Mouse (Mus musculus) testis, postnatal 10 days (tissue): ENCODE results near the gene Nipal4.

Source experiments
- DNase-seq: peaks from one replicate; pipeline ENCODE4 v3.0.0; 2021; ENCODE audit warnings: low spot score

Gene Nipal4

DNA sequence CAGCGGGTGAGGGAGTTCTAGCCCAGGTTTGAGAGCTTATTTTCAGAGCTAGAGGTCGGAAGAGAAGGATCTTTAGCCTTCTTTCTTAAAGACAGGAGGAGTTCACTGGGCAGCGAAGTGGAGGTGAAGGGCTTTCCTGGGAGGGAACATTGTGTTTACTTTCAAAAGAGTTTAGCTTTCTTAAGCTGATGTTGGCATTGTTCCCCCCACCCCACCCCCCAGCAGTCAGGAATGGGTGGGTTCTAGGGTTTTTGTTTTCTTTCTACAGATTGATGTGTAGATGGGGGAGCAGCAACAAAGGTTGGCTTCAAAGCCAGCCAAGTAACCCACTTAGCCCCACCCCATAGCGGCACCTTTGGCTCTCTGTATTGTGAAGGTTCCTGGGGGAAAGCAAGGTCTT is 51.3 kb downstream of the Nipal4 start:
- DNase-seq = no peak

DNA sequence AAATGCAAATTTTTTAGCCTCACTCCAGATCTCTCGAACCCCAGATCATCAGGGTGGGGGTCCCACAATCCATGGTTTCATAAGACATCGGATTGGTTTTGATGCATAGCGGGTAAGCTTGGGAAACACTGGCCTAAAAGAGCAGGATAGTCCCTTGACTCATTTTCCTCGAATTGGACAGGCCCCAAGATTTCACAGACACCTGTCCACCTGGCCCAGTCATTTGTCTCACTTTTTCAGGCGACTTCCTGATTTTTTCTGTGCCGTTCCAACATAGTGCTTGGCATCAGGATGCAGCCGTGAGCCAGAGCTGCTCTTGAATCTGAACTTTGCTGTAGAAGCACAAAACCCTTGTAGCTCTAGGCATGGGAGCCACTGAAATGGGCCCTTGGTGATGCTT is 52.1 kb downstream of the Nipal4 start:
- no peak for DNase-seq

DNA sequence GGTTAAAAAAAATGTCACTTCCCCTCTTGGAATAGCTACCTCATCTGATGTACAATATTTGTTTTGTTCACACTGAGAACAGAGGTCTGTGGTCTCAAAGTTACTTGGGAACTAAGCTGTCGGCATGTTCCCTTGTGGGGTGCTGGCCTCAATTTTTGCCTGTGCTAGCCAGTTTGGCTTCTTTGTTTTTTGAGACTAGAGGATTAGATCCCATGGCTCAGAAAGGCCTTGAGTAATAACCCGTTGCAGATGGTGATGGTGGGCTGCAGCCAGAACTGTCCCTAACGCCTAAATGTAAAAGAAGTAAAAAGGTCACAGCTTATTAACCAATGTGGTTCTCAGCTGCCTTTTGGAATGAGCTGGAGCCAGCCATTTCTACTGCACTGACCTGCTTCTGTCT is 53.1 kb downstream of the Nipal4 start:
- DNase-seq = no peak

DNA sequence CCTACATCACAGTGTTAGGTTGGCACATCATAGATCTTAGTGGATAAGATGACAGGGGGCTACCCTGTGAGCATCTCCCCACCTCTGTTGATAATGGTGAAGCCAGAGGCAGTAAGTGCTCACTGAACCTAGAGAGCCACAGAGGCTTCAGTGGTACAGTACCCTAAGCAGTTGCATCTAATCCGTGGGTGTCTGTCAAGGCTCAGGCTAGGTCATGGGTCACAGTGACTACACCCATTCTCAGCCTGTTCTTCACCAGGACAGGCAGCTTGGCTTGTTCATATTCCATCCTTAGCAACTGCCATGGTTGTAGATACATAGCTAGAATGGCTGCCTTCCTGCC is 55.4 kb downstream of the Nipal4 start:
- DNase-seq = no peak

DNA sequence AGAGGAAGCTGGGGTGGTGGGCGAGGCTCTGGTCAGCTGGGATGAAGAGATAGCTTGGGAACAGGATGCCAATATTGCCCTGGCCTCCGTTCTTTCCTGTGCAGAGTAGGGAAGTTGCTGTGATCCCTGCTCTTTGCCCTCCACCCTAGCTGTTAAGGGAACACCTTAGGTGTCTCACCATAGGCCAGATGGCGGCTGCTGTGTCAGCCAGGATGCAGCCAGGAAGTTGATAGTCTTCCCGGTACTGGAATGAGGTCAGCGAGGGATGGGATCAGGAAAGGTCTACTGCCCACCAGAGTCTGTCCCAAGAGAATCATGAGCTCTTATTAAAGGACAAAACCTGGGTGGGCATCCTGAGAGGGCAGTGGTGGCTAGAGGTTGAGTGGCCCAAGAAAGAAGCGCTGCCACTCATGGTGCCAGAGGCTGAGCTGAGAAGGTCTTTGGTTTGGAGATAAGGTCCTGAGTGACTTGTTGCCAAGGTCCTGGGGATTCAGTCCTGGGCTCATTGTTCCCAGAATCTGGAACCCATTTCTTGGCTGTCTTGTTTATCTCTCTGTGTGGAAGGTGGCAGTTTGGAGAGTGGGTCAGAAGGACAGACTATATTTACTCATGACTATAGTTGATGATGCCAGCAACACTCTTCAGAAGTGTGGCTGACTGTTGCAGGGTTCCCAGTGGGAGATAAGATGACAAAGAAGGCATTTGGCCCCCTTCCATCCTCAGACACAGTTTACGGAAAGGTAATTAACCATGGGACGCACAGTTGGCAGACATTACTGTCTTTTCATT is 56.0 kb downstream of the Nipal4 start:
- DNase-seq = no peak

DNA sequence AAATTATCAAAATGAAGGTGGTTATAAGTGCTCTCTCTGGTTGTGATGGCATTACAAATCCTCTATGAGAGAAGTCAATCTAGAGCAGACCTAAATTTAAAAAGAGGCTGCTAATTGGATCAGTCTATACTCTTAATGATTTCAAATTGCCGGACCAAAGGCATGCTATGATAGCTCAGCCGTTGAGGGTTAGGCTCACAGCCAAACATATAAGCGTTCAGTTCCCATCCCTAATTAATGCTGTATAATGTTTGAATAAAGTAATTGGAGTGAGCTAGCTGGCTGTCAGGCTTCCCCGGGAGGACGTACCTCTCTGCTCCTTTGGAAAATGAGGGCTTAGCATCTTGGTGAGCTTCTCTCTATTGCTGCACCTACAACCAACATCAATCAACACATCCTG is 57.1 kb downstream of the Nipal4 start:
- no peak for DNase-seq

DNA sequence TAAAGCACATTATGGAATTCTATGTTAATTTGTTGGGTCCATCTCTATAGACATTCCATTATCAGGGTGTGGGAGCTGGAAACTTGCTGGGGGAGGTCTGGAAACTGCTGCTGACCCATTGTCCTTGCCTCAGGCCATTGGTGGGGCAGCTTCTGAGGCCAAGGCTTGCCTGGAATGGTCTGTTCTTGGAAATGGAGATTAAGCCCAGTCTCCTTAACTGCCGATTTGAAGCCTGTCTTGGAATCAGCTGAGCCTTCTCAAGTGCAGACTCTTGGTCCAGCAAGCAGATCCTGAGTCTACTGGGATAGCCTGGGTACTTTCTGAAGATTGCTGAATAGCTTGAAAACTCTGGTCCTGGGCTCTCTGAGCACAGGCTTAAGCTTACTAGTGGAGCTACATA is 59.3 kb downstream of the Nipal4 start:
- no peak for DNase-seq

DNA sequence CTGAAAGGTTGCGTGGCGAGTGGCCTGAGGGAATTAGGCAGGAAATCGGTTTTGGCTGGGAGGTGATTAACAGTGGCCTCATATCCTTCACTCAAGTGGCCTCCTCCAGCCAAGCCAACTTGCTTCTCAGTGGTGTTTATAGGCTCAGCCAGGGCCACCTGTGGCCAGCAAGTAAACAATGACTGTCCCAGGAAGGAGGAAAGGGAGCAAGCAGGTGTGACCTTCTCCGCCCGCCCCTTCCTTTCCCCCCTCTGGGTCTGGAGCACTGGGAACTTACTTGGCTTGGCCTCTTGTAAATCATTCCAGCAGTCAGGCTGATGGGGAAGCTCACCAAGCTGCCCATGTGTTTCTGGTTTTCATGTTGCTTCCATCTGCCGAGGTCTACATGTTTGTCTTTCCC is 64.2 kb downstream of the Nipal4 start:
- DNase-seq = no peak
